Mouse (Mus musculus) hindbrain, embryonic 10.5 days (tissue): ENCODE measurements around the gene Scarb1. TPM values are rescaled to one million over a fixed set of nuclear protein-coding genes. Genes with fewer than 3 reads are reported as not detected.

Experiments used
- DNase-seq: peaks from one replicate; pipeline ENCODE4 v3.0.0-alpha.2; 2017; ENCODE audit warnings: low spot score
- H3K27ac ChIP-seq: fragments of 300-500 bp; sonication (generic); 2 replicates; pipeline ENCODE4 v1.5.1; 2016; ENCODE audit warnings: mild to moderate bottlenecking, moderate library complexity
- H3K27me3 ChIP-seq: fragments of 300-500 bp; sonication (generic); 2 replicates; pipeline ENCODE4 v1.6.1; 2016; ENCODE audit warnings: mild to moderate bottlenecking; ENCODE audit not compliant: poor library complexity, insufficient read depth, severe bottlenecking
- H3K36me3 ChIP-seq: fragments of 300-500 bp; sonication (generic); 2 replicates; pipeline ENCODE4 v1.6.1; 2016; ENCODE audit warnings: mild to moderate bottlenecking, moderate library complexity
- H3K4me1 ChIP-seq: fragments of 300-500 bp; sonication (generic); replicated peaks from 2 replicates; pipeline ENCODE4 v1.6.1; 2016; ENCODE audit warnings: mild to moderate bottlenecking
- H3K4me3 ChIP-seq: fragments of 300-500 bp; sonication (generic); 2 replicates; pipeline ENCODE4 v1.5.1; 2016; ENCODE audit warnings: mild to moderate bottlenecking, moderate library complexity
- H3K9me3 ChIP-seq: fragments of 300-500 bp; sonication (generic); 2 replicates; pipeline ENCODE4 v1.6.1; 2016; ENCODE audit warnings: mild to moderate bottlenecking, moderate library complexity
- WGBS: fragments of 180-500 bp; shearing (Covaris S2); methylation state at CpG from one replicate; pipeline ENCODE4 v1.1.7; 2016; 5-methylcytosine and 5-hydroxymethylcytosine counted together
- polyA plus RNA-seq: library from polyadenylated mRNA; unstranded; fragments of >200 nt; fragmentation: Nextera tagmentation; extraction: Ambion mirVana; gene quantifications from 2 replicates; pipeline ENCODE4 v1.2.1, GENCODE M21; 2016

Gene Scarb1
- polyA plus RNA-seq, 1 experiment from 2014 or later: 41.2 TPM

- Histone ChIP-seq H3K36me3 (peaks cover 2% of the 10 kb centered on the region; the same call in 1 of the 2 replicates), H3K27me3 (no peaks in the 10 kb centered on the region), H3K27ac (no peak overlapping the region), H3K9me3 (no peaks in the 10 kb centered on the region), H3K4me3 (no peak overlapping the region), H3K4me1 (peaks cover 6% of the 10 kb centered on the region; the same call in 1 of the 2 replicates)
- WGBS: 84% methylated on average over 5 of the region's 5 CpGs
- DNase-seq: no peak
Measured at GRCm38 (mm10) chr5:125378919-125379318, 38.0 kb upstream of the Scarb1 start.

GRCm38 (mm10) chr5:125377214-125377613 lies 36.3 kb upstream of the Scarb1 start:
- no peak overlapping the region for H3K4me3 ChIP-seq
- H3K4me1 ChIP-seq: peaks cover 6% of the 10 kb centered on the region; the same call in 1 of the 2 replicates
- no peaks in the 10 kb centered on the region for H3K27me3 ChIP-seq
- H3K36me3 ChIP-seq: no peaks in the 10 kb centered on the region
- H3K27ac ChIP-seq: no peak overlapping the region
- no peak for DNase-seq
- WGBS: 54% methylated on average over 7 of the region's 7 CpGs
- H3K9me3 ChIP-seq: no peaks in the 10 kb centered on the region

GRCm38 (mm10) chr5:125375871-125376270 lies 35.0 kb upstream of the Scarb1 start:
- Histone ChIP-seq H3K36me3 (no peaks in the 10 kb centered on the region), H3K4me1 (peaks cover 6% of the 10 kb centered on the region; the same call in 1 of the 2 replicates), H3K4me3 (no peak overlapping the region), H3K27me3 (no peaks in the 10 kb centered on the region), H3K9me3 (no peaks in the 10 kb centered on the region), H3K27ac (no peak overlapping the region)
- WGBS: 96% methylated on average over 2 of the region's 2 CpGs
- no peak for DNase-seq

GRCm38 (mm10) chr5:125372027-125372426 lies 31.1 kb upstream of the Scarb1 start:
- DNase-seq: no peak
- Histone ChIP-seq H3K4me1 (no peaks in the 10 kb centered on the region), H3K27me3 (no peaks in the 10 kb centered on the region), H3K27ac (no peak overlapping the region), H3K9me3 (no peaks in the 10 kb centered on the region), H3K4me3 (no peak overlapping the region), H3K36me3 (no peaks in the 10 kb centered on the region)
- WGBS: 86% methylated on average over 4 of the region's 4 CpGs

DNA sequence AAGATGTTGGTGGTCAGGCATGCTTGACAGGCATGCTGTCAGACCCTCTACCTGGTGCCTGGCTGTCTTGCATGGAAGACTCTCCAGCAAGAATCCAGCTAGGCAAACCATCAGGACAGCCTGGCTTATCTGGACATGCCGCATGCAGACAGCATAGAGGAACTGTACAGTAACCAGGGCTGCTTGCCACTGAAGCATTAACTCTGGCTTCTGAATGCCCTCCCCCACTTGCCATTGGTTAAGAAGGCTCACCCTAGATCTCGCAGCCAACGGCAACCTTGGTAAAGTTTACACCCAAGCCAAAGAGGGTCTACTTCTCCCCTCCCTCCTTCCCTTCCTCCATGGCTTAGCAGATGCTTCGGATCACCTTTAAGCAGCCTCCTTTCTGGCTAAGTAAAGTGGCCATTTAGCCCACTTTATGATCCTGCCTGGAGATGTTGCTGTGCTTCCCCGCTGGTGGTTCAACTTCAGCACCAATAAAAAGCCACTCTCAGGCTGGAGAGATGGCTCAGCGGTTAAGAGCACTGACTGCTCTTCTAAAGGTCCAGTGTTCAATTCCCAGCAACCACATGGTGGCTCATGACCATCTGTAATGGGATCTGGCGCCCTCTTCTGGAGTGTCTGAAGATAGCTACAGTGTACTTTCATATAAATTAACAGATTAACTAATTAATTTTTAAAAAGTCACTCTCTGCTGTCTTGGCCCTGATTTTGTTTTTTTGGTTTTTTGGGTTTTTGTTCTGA lies 30.2 kb upstream of the Scarb1 start:
- Histone ChIP-seq H3K4me1 (no peaks in the 10 kb centered on the region), H3K36me3 (no peaks in the 10 kb centered on the region), H3K27ac (no peak overlapping the region), H3K27me3 (no peaks in the 10 kb centered on the region), H3K9me3 (no peaks in the 10 kb centered on the region), H3K4me3 (no peak overlapping the region)
- WGBS: 75% methylated on average over 7 of the region's 7 CpGs
- no peak for DNase-seq

GRCm38 (mm10) chr5:125368568-125368967 lies 27.7 kb upstream of the Scarb1 start:
- peak; percentile 57 for DNase-seq

GRCm38 (mm10) chr5:125368156-125368555 lies 27.3 kb upstream of the Scarb1 start:
- no peak for DNase-seq
- H3K36me3 ChIP-seq: no peaks in the 10 kb centered on the region
- H3K4me1 ChIP-seq: no peaks in the 10 kb centered on the region
- WGBS: 74% methylated on average over 5 of the region's 5 CpGs
- H3K27ac ChIP-seq: no peak overlapping the region
- H3K27me3 ChIP-seq: no peaks in the 10 kb centered on the region
- no peak overlapping the region for H3K4me3 ChIP-seq
- H3K9me3 ChIP-seq: no peaks in the 10 kb centered on the region

More at GRCm38 (mm10) chr5:125368568-125368967, 27.7 kb upstream of the Scarb1 start:
- Histone ChIP-seq H3K36me3 (no peaks in the 10 kb centered on the region), H3K4me3 (no peak overlapping the region), H3K4me1 (no peaks in the 10 kb centered on the region), H3K9me3 (no peaks in the 10 kb centered on the region), H3K27me3 (no peaks in the 10 kb centered on the region), H3K27ac (no peak overlapping the region)
- 3% methylated on average over 4 of the region's 4 CpGs for WGBS

GRCm38 (mm10) chr5:125364851-125365429 lies 24.0 kb upstream of the Scarb1 start:
- Histone ChIP-seq H3K27me3 (no peaks in the 10 kb centered on the region), H3K4me3 (no peak overlapping the region), H3K27ac (no peak overlapping the region), H3K9me3 (no peaks in the 10 kb centered on the region), H3K36me3 (no peaks in the 10 kb centered on the region), H3K4me1 (no peaks in the 10 kb centered on the region; the same call in 1 of the 2 replicates)
- 80% methylated on average over 4 of the region's 4 CpGs for WGBS
- DNase-seq: no peak

- no peak for DNase-seq
- Histone ChIP-seq H3K27ac (no peak overlapping the region), H3K9me3 (no peaks in the 10 kb centered on the region), H3K27me3 (no peaks in the 10 kb centered on the region), H3K36me3 (no peaks in the 10 kb centered on the region), H3K4me3 (no peak overlapping the region), H3K4me1 (no peaks in the 10 kb centered on the region; the same call in 1 of the 2 replicates)
- WGBS: 89% methylated on average over 7 of the region's 7 CpGs
Measured at GRCm38 (mm10) chr5:125363894-125364293, 23.0 kb upstream of the Scarb1 start.

DNA sequence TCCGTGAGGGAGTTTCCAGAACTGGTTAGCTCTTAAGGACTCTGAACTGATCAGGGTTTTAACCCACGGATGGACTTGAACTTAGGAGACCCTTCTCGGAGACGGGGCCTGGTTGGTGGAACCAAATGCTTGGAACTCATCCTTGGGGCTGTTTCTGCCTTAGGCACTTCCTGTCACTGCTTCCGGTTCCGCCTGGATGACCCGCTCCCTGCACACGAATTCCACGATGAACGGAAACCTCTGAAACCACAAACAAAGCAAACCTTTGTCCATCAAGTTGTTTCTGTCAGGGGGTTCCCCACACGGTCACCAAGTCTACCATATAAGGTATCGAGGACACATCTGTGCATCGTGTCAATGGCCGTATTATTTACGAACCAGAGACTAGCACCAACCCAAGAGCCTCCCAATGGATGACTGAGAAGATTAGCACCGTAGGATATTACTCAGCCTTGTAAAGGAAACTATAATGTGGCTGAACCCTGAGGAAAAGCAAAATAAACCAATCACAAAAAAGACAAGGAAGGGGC lies 20.2 kb upstream of the Scarb1 start:
- no peak overlapping the region for H3K4me3 ChIP-seq
- WGBS: 74% methylated on average over 16 of the region's 16 CpGs
- no peak overlapping the region for H3K27ac ChIP-seq
- no peak for DNase-seq
- no peaks in the 10 kb centered on the region for H3K36me3 ChIP-seq
- no peaks in the 10 kb centered on the region; the same call in 1 of the 2 replicates for H3K4me1 ChIP-seq
- H3K9me3 ChIP-seq: no peaks in the 10 kb centered on the region
- no peaks in the 10 kb centered on the region for H3K27me3 ChIP-seq

DNA sequence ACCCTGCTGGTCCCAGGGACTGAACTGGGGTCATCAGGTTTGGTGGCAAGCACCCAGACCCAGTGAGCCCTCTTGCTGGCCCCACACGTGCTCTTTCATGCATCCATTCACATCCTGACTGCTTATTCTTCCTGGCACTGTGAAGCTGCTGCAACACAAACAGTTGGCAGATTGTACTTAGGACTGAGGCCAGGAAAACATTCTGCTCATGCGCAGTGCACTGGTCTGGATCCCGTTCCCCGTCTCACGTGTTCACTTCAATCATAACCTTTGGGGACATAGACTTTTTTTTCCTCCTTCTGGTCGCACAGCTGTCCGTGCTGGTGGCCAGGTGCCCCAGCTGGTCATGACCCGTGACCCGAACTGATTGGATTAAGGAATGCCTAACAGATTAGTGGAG lies 19.7 kb upstream of the Scarb1 start:
- H3K4me1 ChIP-seq: peaks cover 3% of the 10 kb centered on the region
- no peaks in the 10 kb centered on the region for H3K9me3 ChIP-seq
- no peaks in the 10 kb centered on the region for H3K27me3 ChIP-seq
- DNase-seq: no peak
- 73% methylated on average over 9 of the region's 9 CpGs for WGBS
- no peak overlapping the region for H3K27ac ChIP-seq
- no peak overlapping the region for H3K4me3 ChIP-seq
- no peaks in the 10 kb centered on the region for H3K36me3 ChIP-seq

GRCm38 (mm10) chr5:125358270-125358608 lies 17.3 kb upstream of the Scarb1 start:
- Histone ChIP-seq H3K4me1 (peaks cover 12% of the 10 kb centered on the region), H3K27me3 (no peaks in the 10 kb centered on the region), H3K4me3 (no peak overlapping the region), H3K27ac (no peak overlapping the region), H3K36me3 (no peaks in the 10 kb centered on the region), H3K9me3 (peaks cover 3% of the 10 kb centered on the region)
- 82% methylated on average over 5 of the region's 5 CpGs for WGBS
- no peak for DNase-seq

GRCm38 (mm10) chr5:125357543-125358269 lies 16.8 kb upstream of the Scarb1 start:
- Histone ChIP-seq H3K9me3 (peaks cover 8% of the 10 kb centered on the region), H3K36me3 (no peaks in the 10 kb centered on the region), H3K27me3 (no peaks in the 10 kb centered on the region), H3K27ac (no peak overlapping the region), H3K4me1 (peaks cover 12% of the 10 kb centered on the region), H3K4me3 (no peak overlapping the region)
- WGBS: 79% methylated on average over 12 of the region's 12 CpGs
- no peak for DNase-seq
